Mouse (Mus musculus): ENCODE measurements around the gene Uox.

DNA sequence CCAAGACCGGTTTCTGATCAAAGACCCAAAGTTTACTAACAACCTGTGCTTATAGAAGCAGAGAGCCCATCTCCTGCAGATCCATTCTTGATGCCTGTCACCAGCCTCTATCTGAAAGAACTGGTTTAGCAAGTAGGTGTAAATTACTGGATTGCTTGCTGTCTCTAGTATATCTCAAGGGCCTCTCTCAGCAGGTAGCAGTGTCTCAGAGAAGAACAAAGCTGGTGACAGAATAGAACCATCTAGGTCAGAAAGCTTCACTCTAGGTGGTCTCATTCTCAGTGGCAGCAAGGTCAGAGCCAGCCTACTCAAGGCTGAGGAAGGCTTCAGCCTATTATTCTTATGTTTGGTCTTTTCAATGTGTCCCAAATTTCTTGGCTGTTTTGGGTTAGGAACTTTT, 26.6 kb upstream of the Uox start:
- no peak for TF ChIP-seq TCF12 (IDR thresholded peaks at IDR 0.05; ENCODE audit: insufficient read depth, poor library complexity, severe bottlenecking)
- TF ChIP-seq POLR2A (IDR thresholded peaks at IDR 0.05; ENCODE audit: insufficient read length, low read depth), result no peak
- no peak for TF ChIP-seq MAX (IDR thresholded peaks at IDR 0.05; ENCODE audit: low read depth)
- TF ChIP-seq REST (IDR thresholded peaks at IDR 0.05; ENCODE audit: insufficient read depth, insufficient read length), result no peak
- TF ChIP-seq POLR2AphosphoS2 (IDR thresholded peaks at IDR 0.05; ENCODE audit: insufficient read length, low read depth), result no peak
- TF ChIP-seq USF1 (IDR thresholded peaks at IDR 0.05; ENCODE audit: low read depth), result no peak
